Mouse (Mus musculus) G1E-ER4 (cell line): Measurements from ENCODE around the gene Gab2. TPM values are rescaled to one million over a fixed set of nuclear protein-coding genes. Genes with fewer than 3 reads are reported as not detected.

Source experiments
- GATA1 ChIP-seq: IDR thresholded peaks from one replicate; pipeline ENCODE4 v1.8.0; 2012; ENCODE audit warnings: low read length, inconsistent platforms
- polyA plus RNA-seq: library from polyadenylated mRNA; stranded (reverse); fragments of >175 nt; gene quantifications from 2 replicates; pipeline ENCODE4 v1.2.3, GENCODE M21; 2012

Gene Gab2
- polyA plus RNA-seq, 1 experiment: 5.2 TPM

GRCm38 (mm10) chr7:97340907-97341849, 259.8 kb downstream of the Gab2 start:
- no peak for TF ChIP-seq GATA1

- no peak for TF ChIP-seq GATA1
Measured at GRCm38 (mm10) chr7:97342961-97343360, 261.6 kb downstream of the Gab2 start.

- no peak for TF ChIP-seq GATA1
Measured at GRCm38 (mm10) chr7:97344655-97345054, 263.3 kb downstream of the Gab2 start.

- TF ChIP-seq GATA1: no peak
Measured at GRCm38 (mm10) chr7:97345229-97345871, 264.0 kb downstream of the Gab2 start.

- TF ChIP-seq GATA1: no peak
Measured at GRCm38 (mm10) chr7:97346111-97346821, 264.9 kb downstream of the Gab2 start.

GRCm38 (mm10) chr7:97346822-97347166, 265.4 kb downstream of the Gab2 start:
- TF ChIP-seq GATA1: no peak

- TF ChIP-seq GATA1: no peak
Measured at GRCm38 (mm10) chr7:97347464-97347863, 266.1 kb downstream of the Gab2 start.

GRCm38 (mm10) chr7:97348318-97348717, 266.9 kb downstream of the Gab2 start:
- TF ChIP-seq GATA1: no peak

- no peak for TF ChIP-seq GATA1
Measured at GRCm38 (mm10) chr7:97348836-97349235, 267.4 kb downstream of the Gab2 start.

GRCm38 (mm10) chr7:97349438-97349837, 268.1 kb downstream of the Gab2 start:
- no peak for TF ChIP-seq GATA1

GRCm38 (mm10) chr7:97350891-97351290, 269.5 kb downstream of the Gab2 start:
- TF ChIP-seq GATA1: no peak

GRCm38 (mm10) chr7:97351792-97352513, 270.6 kb downstream of the Gab2 start:
- TF ChIP-seq GATA1: no peak

GRCm38 (mm10) chr7:97353356-97353755, 272.0 kb downstream of the Gab2 start:
- no peak for TF ChIP-seq GATA1

- TF ChIP-seq GATA1: no peak
Measured at GRCm38 (mm10) chr7:97355068-97355841, 273.9 kb downstream of the Gab2 start.

GRCm38 (mm10) chr7:97356253-97356652, 274.9 kb downstream of the Gab2 start:
- TF ChIP-seq GATA1: no peak
